Mouse (Mus musculus) G1E (cell line): ENCODE results near the gene Hprt. TPM values are rescaled to one million over a fixed set of nuclear protein-coding genes. Genes with fewer than 3 reads are reported as not detected.
A peak's percentile ranks its signal among the peaks of the same experiment; 100 is the strongest.

Experiments
- ATAC-seq: 2 replicates; pipeline ENCODE4 v1.8.0; 2016; ENCODE audit warnings: mild to moderate bottlenecking; ENCODE audit not compliant: insufficient number of reproducible peaks, poor library complexity, low FRiP score, severe bottlenecking; ENCODE audit errors: extremely low read depth
- DNase-seq: peaks from one replicate; pipeline ENCODE4 v3.0.0; 2012; ENCODE audit warnings: low spot score
- H3K27me3 ChIP-seq: 2 replicates; pipeline ENCODE4 v1.6.1; 2012; ENCODE audit warnings: mild to moderate bottlenecking, low read length, inconsistent platforms; ENCODE audit not compliant: insufficient read depth
- H3K36me3 ChIP-seq: replicated peaks from 2 replicates; pipeline ENCODE3; 2012; ENCODE audit warnings: mild to moderate bottlenecking, inconsistent platforms
- H3K4me1 ChIP-seq: 2 replicates; pipeline ENCODE4 v1.6.1; 2012; ENCODE audit warnings: low read depth, low read length, inconsistent platforms, mixed read lengths; ENCODE audit not compliant: insufficient read depth
- H3K4me3 ChIP-seq: 2 replicates; pipeline ENCODE4 v1.5.1; 2012; ENCODE audit warnings: low read depth, mild to moderate bottlenecking, inconsistent platforms, low read length, moderate library complexity, mixed read lengths
- H3K9me3 ChIP-seq: replicated peaks from 2 replicates; pipeline ENCODE4 v1.6.1; 2012; ENCODE audit warnings: inconsistent platforms
- CTCF ChIP-seq: IDR thresholded peaks from 2 replicates; pipeline ENCODE4 v1.5.1; 2012; ENCODE audit warnings: low read depth, low read length, inconsistent platforms, mixed read lengths
- GATA1 ChIP-seq: IDR thresholded peaks from 2 replicates; pipeline ENCODE4 v1.6.1; 2012; ENCODE audit warnings: borderline replicate concordance, low read length, inconsistent platforms, mixed read lengths
- GATA2 ChIP-seq: IDR thresholded peaks from 2 replicates; pipeline ENCODE4 v1.6.1; 2012; ENCODE audit warnings: low read depth, low read length, inconsistent platforms, borderline replicate concordance
- POLR2AphosphoS5 ChIP-seq: IDR thresholded peaks from 2 replicates; pipeline ENCODE4 v1.6.1; 2012; ENCODE audit warnings: low read depth, low read length, inconsistent platforms; ENCODE audit not compliant: insufficient replicate concordance
- TAL1 ChIP-seq: conservative IDR thresholded peaks from 2 replicates; pipeline ENCODE4 v1.6.1; 2012; ENCODE audit warnings: low read depth, low read length, inconsistent platforms, mixed read lengths
- polyA plus RNA-seq: library from polyadenylated mRNA; stranded (reverse); fragments of >175 nt; gene quantifications from 2 replicates; pipeline ENCODE4 v1.2.3, GENCODE M21; 2012
- total RNA-seq, 2 experiments: library from RNA; stranded (forward) in 1 of 2; stranded (reverse) in 1 of 2; fragments of 200-1000 nt in 1 of 2; fragments of >200 nt in 1 of 2; fragmentation: Nextera tagmentation in 1 of 2; gene quantifications; 2 replicates each; pipeline ENCODE4 v1.2.3; 2014 to 2017

The Hprt gene
- total and polyA plus RNA-seq, 3 experiments, result 13.1 to 435 (median 184) TPM

GRCm38 (mm10) chrX:53046911-53047310 lies 59.0 kb downstream of the Hprt start:
- Histone ChIP-seq H3K27me3 (no peaks in the 10 kb centered on the region), H3K36me3 (no peaks in the 10 kb centered on the region), H3K4me3 (no peak overlapping the region), H3K9me3 (no peaks in the 10 kb centered on the region), H3K4me1 (peaks cover 24% of the 10 kb centered on the region)
- DNase-seq (no peak), ATAC-seq (no peak; the same call in 1 of the 2 replicates)
- TF ChIP-seq GATA2, result no peak
- TF ChIP-seq CTCF, result no peak
- TF ChIP-seq POLR2AphosphoS5, result no peak
- TF ChIP-seq GATA1, result no peak
- TF ChIP-seq TAL1, result no peak

DNA sequence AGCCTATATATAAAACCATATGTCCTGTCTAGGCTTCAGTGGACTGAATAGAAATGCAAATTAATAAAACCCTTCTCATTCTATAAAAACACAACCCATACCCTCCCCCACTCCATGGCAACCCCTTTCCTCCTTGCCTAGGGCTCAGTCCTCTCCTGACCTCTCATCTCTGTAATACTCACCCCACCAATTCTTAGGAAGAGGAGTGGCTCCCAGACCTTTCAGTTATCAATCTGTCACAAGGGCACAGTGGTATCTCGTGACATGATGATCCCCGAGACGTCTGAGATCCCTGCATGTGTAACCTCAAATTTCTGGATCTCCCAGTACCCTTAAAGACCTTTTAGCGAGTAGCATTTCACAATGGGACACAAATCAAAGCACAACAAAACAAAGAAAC lies 61.3 kb downstream of the Hprt start:
- TF ChIP-seq POLR2AphosphoS5, result no peak
- no peak for TF ChIP-seq GATA2
- no peak for TF ChIP-seq CTCF
- no peak for TF ChIP-seq TAL1
- no peak for TF ChIP-seq GATA1
- Histone ChIP-seq H3K36me3 (peaks cover 10% of the 10 kb centered on the region), H3K27me3 (no peaks in the 10 kb centered on the region), H3K9me3 (no peaks in the 10 kb centered on the region), H3K4me3 (no peak overlapping the region), H3K4me1 (peaks cover 42% of the 10 kb centered on the region)
- peak; percentile 58 for ATAC-seq
- DNase-seq, result no peak

DNA sequence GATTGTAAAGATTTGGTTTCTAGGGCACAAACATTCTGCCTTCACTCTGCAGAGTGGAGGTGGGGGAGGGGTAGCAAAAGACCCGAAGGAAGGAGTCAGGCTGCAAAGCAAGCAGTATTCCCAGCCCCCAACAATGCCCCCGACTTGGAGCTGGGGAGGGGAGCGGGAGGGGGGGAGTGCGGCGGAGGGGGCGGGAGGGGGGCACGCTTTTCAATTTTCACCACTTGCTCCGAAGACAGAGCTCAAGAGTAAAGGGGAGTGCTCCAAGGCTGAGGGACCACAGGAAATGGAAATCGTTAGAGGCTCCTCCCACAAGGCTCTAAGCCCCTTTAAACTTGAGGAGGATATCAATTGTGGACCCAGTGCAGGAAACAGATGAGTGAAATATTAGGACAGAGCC lies 62.4 kb downstream of the Hprt start:
- no peaks in the 10 kb centered on the region for H3K9me3 ChIP-seq
- H3K36me3 ChIP-seq, result peaks cover 12% of the 10 kb centered on the region
- ATAC-seq, result no peak
- no peak for TF ChIP-seq GATA2
- no peak for TF ChIP-seq CTCF
- no peak for TF ChIP-seq POLR2AphosphoS5
- no peak for DNase-seq
- H3K4me1 ChIP-seq, result peaks cover 41% of the 10 kb centered on the region
- H3K4me3 ChIP-seq, result no peak overlapping the region; the same call in 1 of the 2 replicates
- no peaks in the 10 kb centered on the region for H3K27me3 ChIP-seq

GRCm38 (mm10) chrX:53052652-53053500 lies 64.9 kb downstream of the Hprt start:
- peak; percentile 37; the same call in 1 of the 2 replicates for ATAC-seq
- Histone ChIP-seq H3K4me1 (peaks cover 41% of the 10 kb centered on the region), H3K9me3 (no peaks in the 10 kb centered on the region), H3K36me3 (peaks cover 12% of the 10 kb centered on the region), H3K4me3 (peak overlapping the region; percentile 35; the same call in 1 of the 2 replicates), H3K27me3 (no peaks in the 10 kb centered on the region)
- no peak for DNase-seq
- TF ChIP-seq GATA1 (no peak), TAL1 (no peak), POLR2AphosphoS5 (no peak), CTCF (no peak), GATA2 (no peak)

- peaks cover 12% of the 10 kb centered on the region for H3K36me3 ChIP-seq
- DNase-seq (no peak), ATAC-seq (no peak)
- no peaks in the 10 kb centered on the region for H3K9me3 ChIP-seq
- peaks cover 48% of the 10 kb centered on the region for H3K4me1 ChIP-seq
- H3K4me3 ChIP-seq, result no peak overlapping the region; the same call in 1 of the 2 replicates
- no peaks in the 10 kb centered on the region for H3K27me3 ChIP-seq
- no peak for TF ChIP-seq GATA2
- TF ChIP-seq GATA1, result no peak
These were observed 65.9 kb downstream of the Hprt start for GRCm38 (mm10) chrX:53053885-53054284.

- TF ChIP-seq GATA2 (no peak), CTCF (no peak), POLR2AphosphoS5 (no peak), TAL1 (no peak), GATA1 (no peak)
- no peak for DNase-seq
- H3K9me3 ChIP-seq, result no peaks in the 10 kb centered on the region
- peaks cover 12% of the 10 kb centered on the region for H3K36me3 ChIP-seq
- ATAC-seq, result no peak
- peak overlapping the region; percentile 76 for H3K4me3 ChIP-seq
- peaks cover 37% of the 10 kb centered on the region for H3K4me1 ChIP-seq
- no peaks in the 10 kb centered on the region for H3K27me3 ChIP-seq
These were observed 67.8 kb downstream of the Hprt start for GRCm38 (mm10) chrX:53055771-53056170.

DNA sequence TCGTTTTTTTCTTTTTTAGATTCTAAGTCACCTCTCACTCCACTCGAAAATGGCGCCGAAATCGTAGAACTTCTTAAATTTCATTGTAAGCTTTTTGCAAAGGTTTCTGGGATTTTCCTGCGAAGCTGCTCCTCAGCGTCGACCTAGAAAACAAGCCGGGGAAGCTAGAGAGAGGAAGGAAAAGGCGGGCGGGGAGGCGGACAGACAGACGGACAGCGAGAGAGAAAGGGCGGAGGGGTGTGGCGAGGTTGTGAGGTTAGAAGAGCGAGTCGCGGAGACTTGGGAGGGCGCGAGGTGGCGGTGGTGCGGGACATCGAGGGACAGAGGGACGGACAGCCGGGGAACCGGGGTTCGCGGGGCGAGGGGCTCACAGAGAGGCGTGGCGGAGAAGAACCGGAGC lies 68.7 kb downstream of the Hprt start:
- Histone ChIP-seq H3K9me3 (no peaks in the 10 kb centered on the region), H3K4me1 (peaks cover 41% of the 10 kb centered on the region), H3K27me3 (no peaks in the 10 kb centered on the region), H3K36me3 (peaks cover 12% of the 10 kb centered on the region), H3K4me3 (peak overlapping the region; percentile 76)
- TF ChIP-seq GATA2 (no peak), TAL1 (no peak), POLR2AphosphoS5 (no peak), CTCF (no peak), GATA1 (no peak)
- DNase-seq (no peak), ATAC-seq (no peak)
